Mouse (Mus musculus) midbrain, embryonic 16.5 days (tissue): ENCODE measurements around the gene Pou2f1. TPM values are rescaled to one million over a fixed set of nuclear protein-coding genes. Genes with fewer than 3 reads are reported as not detected.

Source experiments
- ATAC-seq: fragments of 200-750 bp; cut with Nextera tagmentation; 2 replicates; pipeline ENCODE4 v1.8.0; 2017; ENCODE audit warnings: moderate TSS enrichment
- H3K27ac ChIP-seq: fragments of 300-500 bp; sonication (generic); 2 replicates; pipeline ENCODE4 v1.5.1; 2014; ENCODE audit warnings: mild to moderate bottlenecking, low read length, mixed read lengths
- H3K27me3 ChIP-seq: fragments of 300-500 bp; sonication (generic); 2 replicates; pipeline ENCODE4 v1.6.1; 2014; ENCODE audit warnings: low read depth, low read length, mixed read lengths; ENCODE audit not compliant: control insufficient read depth, insufficient read depth
- H3K36me3 ChIP-seq: fragments of 300-500 bp; sonication (generic); 2 replicates; pipeline ENCODE4 v1.6.1; 2014; ENCODE audit warnings: mild to moderate bottlenecking, low read length, moderate library complexity, mixed read lengths; ENCODE audit not compliant: control insufficient read depth, insufficient read depth
- H3K4me1 ChIP-seq: fragments of 300-500 bp; sonication (generic); 2 replicates; pipeline ENCODE4 v1.6.1; 2014; ENCODE audit warnings: mild to moderate bottlenecking, low read length, mixed read lengths; ENCODE audit not compliant: control insufficient read depth, insufficient read depth
- H3K4me2 ChIP-seq: fragments of 300-500 bp; sonication (generic); 2 replicates; pipeline ENCODE4 v1.6.1; 2014; ENCODE audit warnings: mild to moderate bottlenecking, low read length, mixed read lengths
- H3K4me3 ChIP-seq: fragments of 300-500 bp; sonication (generic); 2 replicates; pipeline ENCODE4 v1.5.1; 2014; ENCODE audit warnings: low read depth, mild to moderate bottlenecking, low read length, moderate library complexity, mixed read lengths
- H3K9ac ChIP-seq: fragments of 300-500 bp; sonication (generic); 2 replicates; pipeline ENCODE4 v1.6.1; 2014; ENCODE audit warnings: low read depth, low read length, mixed read lengths
- H3K9me3 ChIP-seq: fragments of 300-500 bp; sonication (generic); replicated peaks from 2 replicates; pipeline ENCODE4 v1.6.1; 2014; ENCODE audit warnings: mild to moderate bottlenecking, low read length, mixed read lengths; ENCODE audit not compliant: control insufficient read depth, poor library complexity, severe bottlenecking
- WGBS: fragments of 180-500 bp; shearing (Covaris S2); extraction: QIAGEN DNeasy Blood & Tissue Kit; methylation state at CpG from one replicate; pipeline ENCODE4 v1.1.7; 2014; 5-methylcytosine and 5-hydroxymethylcytosine counted together
- polyA plus RNA-seq: library from polyadenylated mRNA; unstranded; fragments of >200 nt; fragmentation: Nextera tagmentation; extraction: Ambion mirVana; gene quantifications from 2 replicates; pipeline ENCODE4 v1.2.1, GENCODE M21; 2015

The Pou2f1 gene
- polyA plus RNA-seq, 1 experiment from 2014 or later, result 26.5 TPM

DNA sequence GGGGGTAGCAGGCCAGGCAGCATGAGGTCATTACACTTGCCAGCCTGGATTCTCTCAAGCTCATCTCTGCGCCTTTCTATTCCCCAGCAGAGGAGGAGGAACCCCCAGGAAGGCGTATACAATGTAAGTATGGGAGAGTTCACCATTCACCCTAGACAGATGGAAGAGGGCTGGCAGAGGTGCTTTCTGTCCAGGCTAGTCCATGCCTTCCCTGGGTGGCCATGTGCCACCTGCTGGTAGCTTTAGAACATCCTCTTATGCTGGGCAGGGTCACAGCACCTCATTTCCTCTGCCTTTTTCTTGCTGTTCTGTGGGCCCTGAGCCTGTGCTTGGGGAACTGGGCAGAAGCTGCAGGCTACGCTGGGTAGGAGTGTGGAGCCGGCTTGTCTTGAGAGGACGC lies 144.1 kb downstream of the Pou2f1 start:
- 84% methylated on average over 5 of the region's 5 CpGs for WGBS
- H3K4me2 ChIP-seq, result no peak overlapping the region

DNA sequence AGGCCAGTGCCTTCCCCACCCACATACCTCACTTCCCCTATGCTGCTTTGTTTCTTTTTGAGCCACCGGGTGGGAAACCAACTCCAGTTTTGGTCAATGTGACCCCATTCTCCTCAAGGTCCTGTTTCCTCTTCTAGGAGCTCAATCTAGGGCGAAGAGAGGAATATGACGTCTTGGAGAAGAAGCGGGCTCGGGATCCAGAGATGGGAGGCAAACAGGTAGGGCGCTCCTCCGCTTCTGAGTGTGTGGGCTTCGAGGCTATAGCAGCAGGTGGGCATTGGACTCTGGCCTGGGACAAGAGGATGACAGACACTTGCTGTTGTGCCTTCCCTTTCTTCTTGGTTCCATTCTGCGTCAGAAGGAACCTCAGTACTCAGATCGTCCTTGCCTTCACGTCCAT lies 145.2 kb downstream of the Pou2f1 start:
- ATAC-seq, result no peak
- Histone ChIP-seq H3K4me1 (peaks cover 2% of the 10 kb centered on the region; the same call in 1 of the 2 replicates), H3K9ac (no peak overlapping the region), H3K4me2 (no peak overlapping the region), H3K9me3 (no peaks in the 10 kb centered on the region), H3K27me3 (peaks cover 2% of the 10 kb centered on the region; the same call in 1 of the 2 replicates), H3K27ac (no peak overlapping the region), H3K4me3 (no peak overlapping the region), H3K36me3 (no peaks in the 10 kb centered on the region)
- WGBS, result 89% methylated on average over 11 of the region's 11 CpGs

More for the DNA sequence above, 144.1 kb downstream of the Pou2f1 start:
- no peak for ATAC-seq
- Histone ChIP-seq H3K27me3 (peaks cover 2% of the 10 kb centered on the region; the same call in 1 of the 2 replicates), H3K27ac (no peak overlapping the region), H3K9ac (no peak overlapping the region), H3K9me3 (no peaks in the 10 kb centered on the region), H3K4me3 (no peak overlapping the region), H3K36me3 (no peaks in the 10 kb centered on the region), H3K4me1 (no peaks in the 10 kb centered on the region)

DNA sequence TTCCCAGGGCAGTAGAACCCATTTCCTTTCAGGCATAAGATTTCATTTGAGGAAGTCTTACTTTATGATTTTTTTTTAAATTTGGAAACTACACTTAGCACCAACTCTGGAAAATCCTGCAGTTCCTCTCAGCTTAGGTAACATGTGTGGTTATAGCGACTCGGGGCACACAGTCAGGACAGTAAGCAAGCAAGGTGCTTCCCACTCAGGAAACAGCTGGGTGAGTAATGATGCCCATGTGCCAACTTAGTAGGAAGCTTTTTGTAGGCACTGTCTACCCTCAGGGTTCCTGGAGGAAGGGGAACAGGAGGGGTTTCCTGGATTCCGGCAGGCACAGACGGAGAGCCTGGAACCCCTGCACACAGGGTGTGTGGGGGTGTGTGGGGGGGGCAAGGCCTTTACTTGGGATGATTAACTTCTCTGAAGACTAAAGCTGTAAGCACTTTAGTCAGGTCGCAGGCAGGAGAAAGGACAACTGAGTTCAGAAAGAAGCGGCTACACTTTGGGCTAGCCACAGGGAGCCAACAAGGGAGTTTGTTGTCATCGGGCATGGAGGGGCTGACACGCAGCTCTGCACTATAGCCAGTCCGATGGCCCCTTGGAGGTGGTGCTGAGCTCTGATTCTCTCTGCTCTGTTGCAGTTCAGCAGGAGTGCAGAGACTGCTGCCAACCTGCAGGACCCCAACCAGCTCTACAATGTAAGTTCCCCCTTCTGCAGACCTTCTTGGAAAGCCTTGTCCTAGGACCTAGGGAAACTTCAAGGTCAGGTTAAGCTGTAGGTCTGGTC lies 146.5 kb downstream of the Pou2f1 start:
- Histone ChIP-seq H3K9ac (no peak overlapping the region), H3K27me3 (peaks cover 2% of the 10 kb centered on the region; the same call in 1 of the 2 replicates), H3K9me3 (no peaks in the 10 kb centered on the region), H3K4me3 (no peak overlapping the region), H3K4me2 (no peak overlapping the region), H3K36me3 (no peaks in the 10 kb centered on the region), H3K4me1 (peaks cover 2% of the 10 kb centered on the region; the same call in 1 of the 2 replicates), H3K27ac (no peak overlapping the region)
- WGBS, result 59% methylated on average over 9 of the region's 9 CpGs
- no peak for ATAC-seq

DNA sequence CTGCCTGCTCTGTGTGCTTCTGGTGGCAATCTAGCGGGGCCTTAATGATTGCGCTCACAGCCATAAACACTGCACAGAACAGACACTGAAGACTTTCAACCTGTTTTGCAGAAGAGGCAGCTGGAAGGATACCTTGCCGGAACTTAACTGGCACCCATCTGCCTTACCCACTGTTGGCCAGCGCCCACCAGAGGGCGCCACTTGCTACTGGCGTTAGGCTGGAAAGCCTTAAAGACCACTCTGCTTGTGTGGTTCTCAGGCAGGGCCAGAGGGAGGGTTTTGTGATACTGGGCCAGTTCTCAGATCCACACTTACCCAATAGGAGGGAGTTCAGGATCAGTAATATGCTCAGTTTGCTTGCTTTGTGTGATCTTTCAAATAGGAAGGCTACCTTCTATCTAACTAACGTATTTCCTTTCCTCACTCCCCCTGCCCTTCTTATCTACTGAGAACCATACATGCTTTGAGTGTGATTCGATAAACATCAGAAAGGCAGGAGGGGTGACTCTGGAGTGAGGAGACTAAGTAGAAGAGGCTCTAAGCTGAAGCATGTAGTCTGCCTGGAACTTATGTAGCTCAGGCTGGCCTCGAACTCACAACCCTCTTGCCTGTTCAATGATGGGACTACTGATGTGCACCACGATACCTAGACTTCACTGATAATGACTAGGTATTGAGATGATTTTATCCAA lies 148.6 kb downstream of the Pou2f1 start:
- no peak overlapping the region for H3K9ac ChIP-seq
- H3K4me2 ChIP-seq, result no peak overlapping the region
- peaks cover 2% of the 10 kb centered on the region; the same call in 1 of the 2 replicates for H3K4me1 ChIP-seq
- H3K4me3 ChIP-seq, result no peak overlapping the region
- H3K36me3 ChIP-seq, result no peaks in the 10 kb centered on the region
- ATAC-seq, result no peak
- WGBS, result 62% methylated on average over 10 of the region's 10 CpGs
- peaks cover 2% of the 10 kb centered on the region; the same call in 1 of the 2 replicates for H3K27me3 ChIP-seq
- no peak overlapping the region for H3K27ac ChIP-seq
- no peaks in the 10 kb centered on the region for H3K9me3 ChIP-seq

DNA sequence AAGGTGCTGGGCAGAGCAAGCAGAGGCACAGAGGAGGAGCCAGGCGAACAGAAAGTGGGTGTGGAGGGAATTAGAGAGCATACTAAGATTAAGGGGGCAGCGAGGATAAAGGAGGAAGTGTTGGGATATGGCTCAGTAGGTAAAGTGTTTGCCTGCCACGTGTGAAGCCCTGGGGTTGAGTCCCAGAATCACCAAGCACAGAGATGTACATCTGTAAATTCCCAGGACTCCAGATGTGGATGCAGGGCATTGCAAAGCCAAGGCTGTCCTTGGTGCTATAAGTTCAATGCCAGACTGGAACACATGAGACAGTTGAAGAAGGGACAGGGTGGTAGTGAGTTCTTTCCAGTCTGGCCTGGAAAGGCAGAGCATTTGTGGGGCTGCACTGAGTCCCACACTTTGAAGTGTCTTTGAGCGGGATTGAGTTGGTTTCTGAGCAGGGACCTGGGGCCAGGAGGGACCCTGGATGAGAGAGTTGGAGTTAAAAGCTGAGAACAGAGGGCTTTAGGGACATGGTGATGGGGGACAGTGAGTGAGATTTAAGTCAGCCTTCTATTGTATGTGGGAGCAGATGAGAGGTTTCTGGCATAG lies 149.3 kb downstream of the Pou2f1 start:
- Histone ChIP-seq H3K4me3 (no peak overlapping the region), H3K27ac (no peak overlapping the region), H3K27me3 (peaks cover 2% of the 10 kb centered on the region; the same call in 1 of the 2 replicates), H3K4me2 (no peak overlapping the region), H3K4me1 (peaks cover 2% of the 10 kb centered on the region; the same call in 1 of the 2 replicates), H3K36me3 (no peaks in the 10 kb centered on the region), H3K9ac (no peak overlapping the region), H3K9me3 (no peaks in the 10 kb centered on the region)
- WGBS, result 46% methylated on average over 4 of the region's 4 CpGs
- ATAC-seq, result no peak

DNA sequence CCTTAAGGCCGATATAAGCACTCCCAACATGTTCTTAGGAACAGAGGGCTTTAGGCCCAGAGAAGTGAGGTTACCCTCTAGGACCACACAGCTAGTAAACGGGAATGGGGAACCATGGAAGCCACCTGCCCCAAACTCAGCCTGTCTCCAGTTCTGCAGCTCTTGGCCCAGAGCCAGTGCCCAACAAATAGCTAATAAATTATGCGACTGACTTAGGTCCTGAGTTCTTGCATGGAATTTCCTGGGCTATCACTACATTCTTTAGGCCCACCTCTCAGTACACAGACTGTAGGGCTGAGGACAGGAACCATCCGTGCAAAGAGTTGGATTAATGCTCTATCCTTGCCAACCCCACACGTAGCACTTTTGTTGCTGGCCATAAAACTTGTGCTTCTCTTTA lies 150.3 kb downstream of the Pou2f1 start:
- peaks cover 2% of the 10 kb centered on the region; the same call in 1 of the 2 replicates for H3K4me1 ChIP-seq
- H3K27me3 ChIP-seq, result peaks cover under 1% of the 10 kb centered on the region; the same call in 1 of the 2 replicates
- no peak overlapping the region for H3K9ac ChIP-seq
- H3K36me3 ChIP-seq, result no peaks in the 10 kb centered on the region
- ATAC-seq, result no peak
- no peak overlapping the region for H3K4me3 ChIP-seq
- 52% methylated on average over 5 of the region's 5 CpGs for WGBS
- no peaks in the 10 kb centered on the region for H3K9me3 ChIP-seq
- H3K4me2 ChIP-seq, result no peak overlapping the region
- H3K27ac ChIP-seq, result no peak overlapping the region

DNA sequence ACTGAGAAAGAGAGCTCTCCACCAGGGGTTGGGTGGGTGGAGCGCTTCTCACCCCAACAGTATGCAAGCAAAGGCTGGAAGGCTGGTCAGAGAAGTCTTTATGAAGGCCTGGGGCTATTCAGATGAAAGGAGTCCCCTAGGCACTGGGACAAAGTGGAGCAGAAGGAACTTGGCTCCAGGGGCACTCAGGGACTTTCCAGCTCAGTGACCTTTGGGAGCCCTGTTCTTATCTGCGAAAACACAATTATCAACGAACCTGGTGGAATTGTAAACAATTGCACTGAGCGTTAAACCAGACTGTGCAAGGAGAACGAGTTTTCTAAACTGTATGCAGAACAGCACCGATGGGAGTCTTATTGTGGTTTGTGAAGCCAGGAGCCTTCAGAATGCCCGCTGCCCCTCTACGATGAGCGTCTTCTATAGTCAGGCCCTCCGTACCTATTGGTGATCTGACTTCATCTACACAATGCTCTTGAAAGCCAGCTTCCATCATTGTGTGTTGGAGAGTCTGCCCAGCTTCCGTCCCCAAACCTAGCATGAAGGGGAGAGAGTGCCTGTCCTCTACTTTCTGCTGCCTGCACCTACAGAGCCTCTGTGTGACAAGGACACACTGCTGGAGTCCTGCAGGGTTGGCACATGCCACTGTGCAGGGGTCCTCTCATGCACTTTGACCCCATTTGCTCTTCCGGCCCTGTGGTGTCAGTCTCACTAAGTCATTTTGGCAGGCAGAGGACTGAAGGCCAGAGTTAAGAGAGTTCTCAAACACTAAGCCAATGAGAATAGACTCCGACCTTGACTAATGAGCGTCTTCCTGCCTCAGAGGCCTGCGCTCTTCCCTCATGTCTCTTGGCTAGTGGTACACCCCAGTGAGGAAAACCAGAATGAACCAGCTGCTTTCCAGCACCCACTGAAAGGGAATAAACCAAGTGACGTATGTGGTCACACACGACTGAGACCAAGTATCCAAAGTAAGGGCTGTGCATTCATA lies 152.7 kb downstream of the Pou2f1 start:
- no peaks in the 10 kb centered on the region for H3K36me3 ChIP-seq
- no peak overlapping the region for H3K4me3 ChIP-seq
- no peaks in the 10 kb centered on the region for H3K9me3 ChIP-seq
- peaks cover 9% of the 10 kb centered on the region for H3K4me1 ChIP-seq
- ATAC-seq, result no peak
- WGBS, result 85% methylated on average over 17 of the region's 17 CpGs
- H3K4me2 ChIP-seq, result no peak overlapping the region
- H3K9ac ChIP-seq, result no peak overlapping the region
- no peak overlapping the region for H3K27ac ChIP-seq
- H3K27me3 ChIP-seq, result peaks cover 8% of the 10 kb centered on the region

DNA sequence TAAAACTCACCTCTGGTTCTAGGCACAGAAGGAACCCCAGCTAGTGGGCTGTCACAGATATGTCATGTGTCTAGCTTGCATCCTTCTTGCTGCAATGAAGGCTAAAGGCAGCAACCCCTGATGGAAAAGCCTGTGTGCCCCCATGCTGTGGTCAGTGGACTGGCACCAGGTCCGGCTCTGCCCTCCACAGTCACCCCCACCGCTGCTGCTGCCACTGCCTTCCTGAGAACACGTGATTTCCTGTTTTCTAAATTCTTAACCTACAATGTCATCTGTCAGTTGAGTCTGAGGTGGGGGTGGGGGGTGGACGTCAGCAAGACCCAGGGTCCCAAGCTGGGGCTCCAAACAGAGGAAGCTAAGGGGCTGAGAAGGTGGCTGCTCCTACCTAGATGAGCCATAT lies 153.6 kb downstream of the Pou2f1 start:
- no peak for ATAC-seq

More for the DNA sequence above, 153.6 kb downstream of the Pou2f1 start:
- no peak overlapping the region for H3K4me3 ChIP-seq
- H3K4me1 ChIP-seq, result peaks cover 16% of the 10 kb centered on the region
- no peak overlapping the region for H3K4me2 ChIP-seq
- no peaks in the 10 kb centered on the region for H3K9me3 ChIP-seq
- 79% methylated on average over 4 of the region's 4 CpGs for whole genome bisulfite sequencing
- H3K27ac ChIP-seq, result no peak overlapping the region
- H3K36me3 ChIP-seq, result no peaks in the 10 kb centered on the region
- peaks cover 8% of the 10 kb centered on the region for H3K27me3 ChIP-seq
- no peak overlapping the region for H3K9ac ChIP-seq
